Mouse (Mus musculus): Measurements from ENCODE around the gene Pycr2.

DNA sequence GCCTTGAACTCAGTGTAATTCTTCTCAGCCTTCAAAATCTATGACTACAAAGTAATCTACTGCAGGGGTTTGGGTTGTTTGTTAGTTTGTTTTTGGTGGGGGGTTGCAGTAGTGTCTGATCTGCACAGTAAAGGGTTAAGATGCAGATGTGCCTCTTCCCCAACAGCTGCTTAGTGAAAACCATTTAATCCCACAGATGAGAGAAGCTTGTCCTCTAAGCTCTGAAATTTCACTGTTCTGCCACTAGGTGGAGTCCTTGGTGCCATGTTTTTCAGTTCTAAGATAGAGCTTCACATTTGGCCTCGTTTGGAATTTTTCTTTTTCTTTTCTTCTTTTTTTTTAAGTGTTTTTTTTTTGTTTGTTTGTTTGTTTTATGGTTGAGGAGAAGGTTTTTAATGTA lies 40.5 kb upstream of the Pycr2 start:
- TF ChIP-seq CTCF (IDR thresholded peaks at IDR 0.05; ENCODE audit: low read depth) (peak; percentile 87), EP300 (optimal IDR thresholded peaks at IDR 0.05) (no peak)

Measured in stomach, postnatal 0 days (tissue).